Mouse (Mus musculus) megakaryocyte, embryonic 14.5 days (primary cell): ENCODE data around the gene A530084C06Rik. TPM values are rescaled to one million over a fixed set of nuclear protein-coding genes. Genes with fewer than 3 reads are reported as not detected.

Source experiments
- H3K27me3 ChIP-seq: replicated peaks from 2 replicates; pipeline ENCODE3; 2012; ENCODE audit warnings: inconsistent platforms
- H3K36me3 ChIP-seq: replicated peaks from 2 replicates; pipeline ENCODE3; 2012; ENCODE audit warnings: low read length, inconsistent platforms, mixed read lengths
- H3K4me1 ChIP-seq: 2 replicates; pipeline ENCODE4 v1.6.1; 2012; ENCODE audit warnings: inconsistent platforms
- H3K4me3 ChIP-seq: replicated peaks from 2 replicates; pipeline ENCODE3; 2012; ENCODE audit warnings: moderate library complexity, mild to moderate bottlenecking, inconsistent platforms
- H3K9me3 ChIP-seq: 2 replicates; pipeline ENCODE4 v1.6.1; 2012; ENCODE audit warnings: inconsistent platforms
- FLI1 ChIP-seq: IDR thresholded peaks from 2 replicates; pipeline ENCODE4 v1.6.1; 2012; ENCODE audit warnings: low read length, inconsistent platforms, mixed read lengths
- GATA1 ChIP-seq: IDR thresholded peaks from 3 replicates; pipeline ENCODE4 v1.6.1; 2012; ENCODE audit warnings: mixed read lengths, low read length, inconsistent platforms, borderline replicate concordance
- polyA plus RNA-seq: library from polyadenylated mRNA; stranded (reverse); fragments of >175 nt; gene quantifications from 2 replicates; pipeline ENCODE4 v1.2.3, GENCODE M21; 2012; ENCODE audit warnings: low replicate concordance; ENCODE audit not compliant: insufficient read depth

The A530084C06Rik gene
- polyA plus RNA-seq, 1 experiment = 0.06 TPM

- H3K4me1 ChIP-seq = no peaks in the 10 kb centered on the region
- TF ChIP-seq GATA1 = no peak
- TF ChIP-seq FLI1 = no peak
- peaks cover 9% of the 10 kb centered on the region; the same call in 1 of the 2 replicates for H3K9me3 ChIP-seq
- H3K27me3 ChIP-seq = no peaks in the 10 kb centered on the region
- no peak overlapping the region for H3K4me3 ChIP-seq
- H3K36me3 ChIP-seq = no peaks in the 10 kb centered on the region
Measured at GRCm38 (mm10) chr13:31546784-31547183, 12.3 kb downstream of the A530084C06Rik start.

GRCm38 (mm10) chr13:31543021-31543420 lies 16.1 kb downstream of the A530084C06Rik start:
- H3K36me3 ChIP-seq = no peaks in the 10 kb centered on the region
- H3K27me3 ChIP-seq = no peaks in the 10 kb centered on the region
- H3K4me1 ChIP-seq = no peaks in the 10 kb centered on the region
- peaks cover 10% of the 10 kb centered on the region; the same call in 1 of the 2 replicates for H3K9me3 ChIP-seq
- TF ChIP-seq GATA1 (no peak), FLI1 (no peak)
- no peak overlapping the region for H3K4me3 ChIP-seq

GRCm38 (mm10) chr13:31534726-31535125 lies 24.4 kb downstream of the A530084C06Rik start:
- Histone ChIP-seq H3K27me3 (peaks cover 3% of the 10 kb centered on the region), H3K4me3 (no peak overlapping the region), H3K4me1 (0 out of 2 replicates have a peak, but pooled peaks cover 5% of the 10 kb centered on the region), H3K9me3 (no peaks in the 10 kb centered on the region), H3K36me3 (no peaks in the 10 kb centered on the region)
- TF ChIP-seq GATA1 (no peak), FLI1 (no peak)

GRCm38 (mm10) chr13:31531651-31532061 lies 27.5 kb downstream of the A530084C06Rik start:
- H3K27me3 ChIP-seq = peaks cover 3% of the 10 kb centered on the region
- H3K9me3 ChIP-seq = no peaks in the 10 kb centered on the region
- H3K4me1 ChIP-seq = 0 out of 2 replicates have a peak, but pooled peaks cover 5% of the 10 kb centered on the region
- TF ChIP-seq FLI1 = no peak
- no peak for TF ChIP-seq GATA1
- H3K4me3 ChIP-seq = no peak overlapping the region
- H3K36me3 ChIP-seq = no peaks in the 10 kb centered on the region

GRCm38 (mm10) chr13:31531186-31531585 lies 27.9 kb downstream of the A530084C06Rik start:
- peaks cover 3% of the 10 kb centered on the region for H3K27me3 ChIP-seq

GRCm38 (mm10) chr13:31524976-31525375 lies 34.2 kb downstream of the A530084C06Rik start:
- no peak for TF ChIP-seq FLI1

More at GRCm38 (mm10) chr13:31531186-31531585, 27.9 kb downstream of the A530084C06Rik start:
- 0 out of 2 replicates have a peak, but pooled peaks cover 5% of the 10 kb centered on the region for H3K4me1 ChIP-seq
- TF ChIP-seq FLI1 = no peak
- no peak for TF ChIP-seq GATA1
- no peak overlapping the region for H3K4me3 ChIP-seq
- H3K36me3 ChIP-seq = no peaks in the 10 kb centered on the region
- H3K9me3 ChIP-seq = no peaks in the 10 kb centered on the region

GRCm38 (mm10) chr13:31518971-31519370 lies 40.2 kb downstream of the A530084C06Rik start:
- H3K4me1 ChIP-seq = no peaks in the 10 kb centered on the region
- H3K9me3 ChIP-seq = no peaks in the 10 kb centered on the region
- TF ChIP-seq FLI1 (no peak), GATA1 (no peak)
- H3K4me3 ChIP-seq = no peak overlapping the region
- H3K36me3 ChIP-seq = no peaks in the 10 kb centered on the region
- no peaks in the 10 kb centered on the region for H3K27me3 ChIP-seq

More at GRCm38 (mm10) chr13:31524976-31525375, 34.2 kb downstream of the A530084C06Rik start:
- Histone ChIP-seq H3K36me3 (no peaks in the 10 kb centered on the region), H3K4me3 (no peak overlapping the region), H3K9me3 (no peaks in the 10 kb centered on the region), H3K27me3 (no peaks in the 10 kb centered on the region), H3K4me1 (no peaks in the 10 kb centered on the region)

- Histone ChIP-seq H3K36me3 (no peaks in the 10 kb centered on the region), H3K4me1 (no peaks in the 10 kb centered on the region), H3K9me3 (no peaks in the 10 kb centered on the region), H3K27me3 (no peaks in the 10 kb centered on the region), H3K4me3 (no peak overlapping the region)
- no peak for TF ChIP-seq FLI1
- TF ChIP-seq GATA1 = no peak
Measured at GRCm38 (mm10) chr13:31518411-31518886, 40.7 kb downstream of the A530084C06Rik start.

- Histone ChIP-seq H3K9me3 (no peaks in the 10 kb centered on the region), H3K4me3 (no peak overlapping the region), H3K36me3 (no peaks in the 10 kb centered on the region), H3K4me1 (no peaks in the 10 kb centered on the region), H3K27me3 (no peaks in the 10 kb centered on the region)
- no peak for TF ChIP-seq FLI1
- TF ChIP-seq GATA1 = no peak
Measured at GRCm38 (mm10) chr13:31515261-31515660, 43.9 kb downstream of the A530084C06Rik start.

- no peaks in the 10 kb centered on the region for H3K27me3 ChIP-seq
- H3K4me1 ChIP-seq = no peaks in the 10 kb centered on the region
- TF ChIP-seq GATA1 = no peak
- TF ChIP-seq FLI1 = no peak
- no peak overlapping the region for H3K4me3 ChIP-seq
- H3K36me3 ChIP-seq = no peaks in the 10 kb centered on the region
- H3K9me3 ChIP-seq = no peaks in the 10 kb centered on the region
Measured at GRCm38 (mm10) chr13:31506494-31507167, 52.5 kb downstream of the A530084C06Rik start.

Other genes starting within 250 kb of the A530084C06Rik start
- 0.04 TPM in 1 of 2 replicates, not detected in the other for gene Foxq1, start 3.2 kb downstream of the A530084C06Rik start, polyA plus RNA-seq
- not detected in 2 replicates for gene Foxf2, start 66.5 kb upstream of the A530084C06Rik start, polyA plus RNA-seq
- 0.17 and 0.74 TPM in 2 replicates for gene Foxc1, start 247.3 kb upstream of the A530084C06Rik start, polyA plus RNA-seq